Mouse (Mus musculus) embryonic fibroblast, embryonic 13.5 days (primary cell): ENCODE results near the gene Vps13d.

Experiments used
- CTCF ChIP-seq: IDR thresholded peaks from 2 replicates; pipeline ENCODE4 v1.5.1; 2011; ENCODE audit warnings: mild to moderate bottlenecking, control low read depth, low read length, moderate library complexity, borderline replicate concordance; ENCODE audit not compliant: insufficient read depth
- POLR2A ChIP-seq: IDR thresholded peaks from 2 replicates; pipeline ENCODE4 v1.6.1; 2011; ENCODE audit warnings: low read depth, mild to moderate bottlenecking, control low read depth, low read length, moderate library complexity

DNA sequence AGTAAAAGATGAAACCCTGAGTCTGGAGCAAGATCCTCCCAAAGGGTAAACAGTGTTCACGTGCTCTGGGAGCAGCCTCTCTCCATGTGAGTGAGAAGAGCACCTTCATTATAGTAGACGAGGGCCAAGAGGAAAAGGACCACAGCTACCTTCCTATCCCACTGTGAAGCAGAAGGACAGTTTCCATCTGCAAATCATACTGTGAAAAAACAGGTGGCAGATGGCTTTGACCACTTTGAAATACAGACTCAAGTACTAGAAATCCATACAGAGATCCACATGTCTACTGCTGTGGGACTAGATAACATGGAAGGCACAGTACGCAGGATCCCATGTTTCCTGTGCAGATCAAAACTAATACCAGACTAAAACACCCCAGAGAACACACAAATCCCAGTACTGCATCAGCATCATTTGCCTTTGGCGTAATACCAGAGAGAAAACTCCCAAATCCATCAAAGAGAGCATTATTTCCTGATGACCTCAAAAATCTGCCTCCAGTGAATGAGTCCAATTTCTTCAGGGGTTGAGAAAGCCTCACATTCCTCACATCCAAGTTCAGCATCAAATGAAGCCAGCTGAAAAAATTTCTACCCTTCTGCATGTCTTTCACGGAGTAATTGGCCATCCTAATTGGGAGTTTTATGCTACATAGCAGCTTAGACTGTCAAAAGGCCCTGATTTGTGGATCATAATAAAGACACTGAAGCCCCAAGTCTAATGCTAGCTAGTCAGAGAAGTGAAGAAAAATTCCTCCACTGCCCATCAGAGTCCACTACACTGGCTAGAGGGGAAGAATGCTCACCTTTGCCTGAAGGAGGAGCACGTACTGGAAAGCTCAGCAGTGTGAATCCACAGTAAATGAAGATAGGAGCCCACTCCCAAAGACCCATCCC is 92.7 kb downstream of the Vps13d start:
- no peak for TF ChIP-seq CTCF
- no peak for TF ChIP-seq POLR2A
